Mouse (Mus musculus) urinary bladder, adult 18-20 months (tissue): ENCODE data around the gene Taok3.
A peak's percentile ranks its signal among the peaks of the same experiment; 100 is the strongest.

Source experiments
- DNase-seq, 2 experiments: peaks; one replicate each; pipeline ENCODE4 v3.0.0; 2022; ENCODE audit warnings: low spot score in 2 of 2, mixed read lengths in 2 of 2

The Taok3 gene

DNA sequence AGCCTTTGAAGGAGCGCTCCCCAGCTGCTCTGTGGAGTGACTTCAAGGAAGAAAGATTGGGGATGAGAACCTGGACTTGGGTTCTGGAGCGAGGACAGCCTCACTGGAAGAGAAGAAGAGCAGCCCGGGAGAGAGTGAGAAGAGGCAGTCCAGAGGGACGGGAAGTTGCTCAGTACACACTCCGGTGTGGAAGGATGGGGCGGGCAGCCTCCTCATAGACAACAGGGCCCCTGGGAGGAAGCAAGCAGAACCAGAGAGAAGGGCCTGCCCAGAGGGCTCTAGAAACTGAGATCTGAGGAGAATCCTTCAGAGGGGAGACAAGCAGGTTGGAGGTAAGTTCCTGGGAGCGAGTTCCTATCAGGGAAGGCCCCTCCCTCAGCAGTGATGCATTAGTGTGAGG lies 20.4 kb downstream of the Taok3 start:
- no peak for DNase-seq

- DNase-seq = no peak
Measured at GRCm38 (mm10) chr5:117143721-117144135, 23.8 kb downstream of the Taok3 start.

DNA sequence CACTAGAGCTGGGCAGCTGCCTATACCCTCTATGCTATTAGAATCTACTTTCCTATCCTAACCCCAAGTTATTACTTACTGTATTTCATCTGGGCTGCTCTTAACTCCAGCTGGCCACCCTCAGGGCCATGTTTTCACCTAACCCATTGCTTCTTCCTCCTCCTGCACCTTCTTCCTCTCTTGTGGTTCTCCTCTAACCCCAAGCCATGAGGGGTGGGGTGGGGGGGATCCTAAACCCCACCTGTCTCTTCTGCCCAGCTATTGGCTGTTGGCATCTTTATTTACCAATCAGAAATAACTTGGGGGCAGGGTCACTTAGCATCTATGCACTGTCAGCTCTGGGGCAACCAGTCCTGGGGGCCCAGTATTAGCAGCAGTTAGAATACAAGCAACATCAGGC lies 26.2 kb downstream of the Taok3 start:
- DNase-seq = no peak

- no peak for DNase-seq
Measured at GRCm38 (mm10) chr5:117147187-117148095, 27.5 kb downstream of the Taok3 start.

GRCm38 (mm10) chr5:117149054-117149942 lies 29.4 kb downstream of the Taok3 start:
- DNase-seq = no peak

- no peak for DNase-seq
Measured at GRCm38 (mm10) chr5:117150068-117150467, 30.1 kb downstream of the Taok3 start.

- no peak for DNase-seq
Measured at GRCm38 (mm10) chr5:117152944-117153343, 33.0 kb downstream of the Taok3 start.

DNA sequence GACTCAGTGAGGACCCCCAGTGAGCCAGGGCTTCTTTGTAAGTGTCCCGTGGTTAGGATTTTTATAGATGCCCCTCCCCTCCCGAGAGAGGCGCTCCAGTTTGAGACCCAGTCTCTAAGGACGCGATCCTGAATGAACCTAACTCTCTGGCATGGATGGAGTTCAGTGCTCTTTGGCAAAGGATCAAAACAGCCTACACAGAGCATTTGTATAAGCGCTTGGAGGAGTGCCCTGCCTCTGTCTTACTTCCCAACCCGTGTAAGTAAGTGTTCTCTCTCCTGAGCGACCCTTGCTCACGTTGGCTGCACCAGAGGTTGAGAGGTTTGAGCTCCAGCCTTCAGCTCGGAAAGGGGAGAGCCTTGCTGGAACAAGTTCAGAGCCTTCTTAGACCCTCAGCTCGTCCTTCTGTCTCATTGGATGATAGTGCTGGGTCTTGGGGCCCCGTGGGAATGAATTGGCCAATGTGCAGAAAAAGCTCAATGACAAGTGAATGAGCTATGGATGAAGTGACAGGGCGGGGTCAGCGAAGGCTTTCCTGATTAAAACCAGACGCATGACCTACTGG lies 33.7 kb downstream of the Taok3 start:
- no peak for DNase-seq

GRCm38 (mm10) chr5:117158335-117159018 lies 38.5 kb downstream of the Taok3 start:
- DNase-seq = peak; percentile 62 to 79

GRCm38 (mm10) chr5:117159326-117159725 lies 39.4 kb downstream of the Taok3 start:
- peak in 1 of 2 experiments; percentile 30 for DNase-seq

- DNase-seq = no peak
Measured at GRCm38 (mm10) chr5:117159805-117160291, 39.9 kb downstream of the Taok3 start.

DNA sequence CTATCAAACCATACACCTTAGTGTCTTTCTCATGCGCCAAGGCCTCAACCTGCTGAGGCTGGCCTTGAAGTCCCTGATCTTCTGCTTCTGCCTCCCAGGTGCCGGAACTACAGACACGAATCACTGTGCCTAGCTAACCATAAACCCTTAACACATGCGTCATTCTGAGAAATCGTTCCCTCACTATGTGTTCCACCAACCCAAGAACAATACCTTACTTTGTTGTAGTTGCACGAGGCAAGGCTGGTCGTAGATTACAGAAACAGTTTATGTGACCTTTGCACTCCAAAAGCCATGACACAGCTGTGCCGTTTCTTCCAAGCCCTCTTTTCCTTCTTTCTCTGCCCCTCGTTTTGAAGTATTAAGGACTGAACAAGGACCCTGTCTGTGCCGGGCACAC lies 40.6 kb downstream of the Taok3 start:
- DNase-seq = no peak

- no peak for DNase-seq
Measured at GRCm38 (mm10) chr5:117163790-117164189, 43.9 kb downstream of the Taok3 start.

- no peak for DNase-seq
Measured at GRCm38 (mm10) chr5:117164516-117164915, 44.6 kb downstream of the Taok3 start.

- DNase-seq = no peak
Measured at GRCm38 (mm10) chr5:117164923-117165322, 45.0 kb downstream of the Taok3 start.

- no peak for DNase-seq
Measured at GRCm38 (mm10) chr5:117165946-117166345, 46.0 kb downstream of the Taok3 start.

GRCm38 (mm10) chr5:117166811-117167365 lies 47.0 kb downstream of the Taok3 start:
- no peak for DNase-seq

DNA sequence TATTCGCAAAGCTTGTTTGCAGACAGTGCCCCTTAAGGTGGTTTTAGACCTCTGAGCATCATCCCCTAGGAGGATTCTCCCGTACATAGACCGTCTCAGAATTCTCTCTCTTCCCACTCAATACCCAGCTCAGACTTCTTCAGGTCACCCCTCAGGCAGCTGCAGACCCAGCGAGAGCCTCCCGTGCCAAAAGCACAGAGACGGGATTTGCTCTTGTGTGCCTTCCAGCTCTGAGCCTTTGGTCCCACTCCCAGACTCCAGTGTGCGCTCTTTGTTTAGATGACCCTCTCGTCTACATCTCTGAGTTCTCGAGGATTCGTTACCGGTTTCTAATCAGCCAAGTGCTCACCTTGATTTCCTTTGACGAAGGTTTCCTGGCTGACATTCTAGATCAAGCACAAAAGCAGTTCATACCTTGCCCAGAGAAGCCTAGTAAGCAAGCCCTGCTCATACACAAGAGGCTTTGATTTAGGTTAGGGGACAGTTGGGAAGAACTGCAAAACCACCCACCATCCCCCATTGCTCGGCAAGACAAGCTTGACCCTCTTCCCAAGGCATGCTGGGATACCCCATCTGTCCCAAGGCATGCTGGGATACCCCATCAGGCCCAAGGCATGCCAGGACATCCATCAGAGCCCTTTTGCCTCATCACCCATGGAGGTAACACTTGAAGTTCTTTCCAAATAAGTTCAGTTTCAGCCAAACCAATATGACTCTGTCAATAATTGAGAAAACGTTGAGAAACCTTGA lies 48.6 kb downstream of the Taok3 start:
- DNase-seq = no peak

DNA sequence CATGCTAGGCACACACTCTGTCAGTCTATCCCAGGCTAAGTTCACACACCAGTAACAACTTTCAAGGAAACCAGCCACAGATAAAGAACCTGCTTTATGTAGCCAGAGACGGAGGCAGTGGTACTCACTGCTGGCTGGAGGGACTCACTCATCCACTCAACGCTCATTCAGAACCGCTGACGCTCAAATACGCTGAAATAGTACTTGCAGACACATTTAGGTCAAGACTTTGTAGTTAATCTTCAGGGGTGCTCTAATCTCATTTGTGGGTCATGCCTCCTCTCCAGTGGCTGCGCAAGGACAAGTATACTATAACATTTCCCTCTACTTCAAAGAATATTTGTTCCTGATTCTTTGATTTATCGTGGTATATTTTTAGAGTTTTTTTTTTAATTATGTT lies 54.1 kb downstream of the Taok3 start:
- no peak for DNase-seq

DNA sequence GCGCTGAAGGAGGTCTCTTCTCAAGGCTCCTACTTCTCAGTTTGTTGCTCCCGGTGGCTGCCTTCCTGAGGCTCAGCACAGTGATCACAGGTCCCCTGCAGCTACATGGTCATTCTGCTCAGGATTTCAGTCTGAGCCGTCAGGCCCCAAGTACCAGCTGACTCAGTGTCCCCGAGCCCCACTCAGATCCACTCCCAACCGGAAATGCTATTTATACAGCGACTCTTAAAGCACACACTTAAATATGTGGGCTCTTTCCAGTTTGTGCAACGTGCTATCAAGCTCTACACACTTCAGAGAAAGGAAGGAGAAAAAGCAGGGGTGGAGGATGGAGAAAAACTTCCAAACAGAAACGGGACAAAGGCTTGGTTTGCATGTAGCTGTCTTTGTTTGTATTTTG lies 56.0 kb downstream of the Taok3 start:
- no peak for DNase-seq
